Mouse (Mus musculus): ENCODE measurements at regions not wholly inside any gene's neighbourhood (a gene's known extent, or its start where the extent isn't known, plus 50 kb on each side); places are given as distances from the start of the nearest gene placed in this dataset.

GRCm38 (mm10) chr1:119152776-119153175, 99.4 kb upstream of the Gli2 start:
- Histone ChIP-seq H3K4me1 (ENCODE audit: control insufficient read depth, insufficient read depth, low read length) (no peaks in the 10 kb centered on the region), H3K36me3 (ENCODE audit: control insufficient read depth, insufficient read depth, low read length) (no peaks in the 10 kb centered on the region), H3K4me3 (ENCODE audit: low read depth, low read length) (no peak overlapping the region), H3K27me3 (replicated peaks; ENCODE audit: control insufficient read depth, insufficient read depth, low read length) (no peaks in the 10 kb centered on the region), H3K4me2 (ENCODE audit: low read length) (no peak overlapping the region), H3K9ac (ENCODE audit: low read length) (no peak overlapping the region), H3K9me3 (replicated peaks; ENCODE audit: control insufficient read depth, low read length) (no peaks in the 10 kb centered on the region), H3K27ac (ENCODE audit: low read depth, low read length) (no peak overlapping the region)
- no peak for ATAC-seq
- DNase-seq (ENCODE audit: low spot score): no peak
- WGBS: 91% methylated on average over 6 of the region's 6 CpGs

DNA sequence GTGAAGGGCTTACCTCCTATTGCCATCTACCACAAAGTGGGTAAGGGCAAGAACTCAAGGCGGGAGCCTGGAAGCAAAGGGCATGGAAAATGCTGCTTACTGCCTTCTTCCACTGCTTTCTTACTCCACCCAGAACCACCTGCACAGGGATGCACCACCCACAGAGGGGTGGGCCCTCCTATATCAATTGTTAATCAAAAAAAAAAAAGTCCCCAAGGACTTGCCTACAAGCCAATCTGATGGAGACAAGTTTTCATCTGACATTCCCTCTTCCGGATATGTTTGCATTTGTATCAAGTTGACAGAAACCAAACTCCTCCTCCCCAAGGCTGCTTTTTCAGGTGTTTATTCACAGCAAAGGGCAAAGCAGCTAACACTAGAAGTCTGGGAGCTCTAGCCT, 94.1 kb upstream of the Gli2 start:
- no peak overlapping the region for H3K4me2 ChIP-seq (ENCODE audit: low read length)
- no peak overlapping the region for H3K4me3 ChIP-seq (ENCODE audit: low read depth, low read length)
- H3K9me3 ChIP-seq (replicated peaks; ENCODE audit: control insufficient read depth, low read length): no peaks in the 10 kb centered on the region
- 94% methylated on average over 2 of the region's 2 CpGs for WGBS
- H3K36me3 ChIP-seq (ENCODE audit: control insufficient read depth, insufficient read depth, low read length): no peaks in the 10 kb centered on the region
- no peak overlapping the region for H3K9ac ChIP-seq (ENCODE audit: low read length)
- H3K27me3 ChIP-seq (replicated peaks; ENCODE audit: control insufficient read depth, insufficient read depth, low read length): no peaks in the 10 kb centered on the region
- DNase-seq (ENCODE audit: low spot score) (no peak), ATAC-seq (no peak)
- no peaks in the 10 kb centered on the region for H3K4me1 ChIP-seq (ENCODE audit: control insufficient read depth, insufficient read depth, low read length)
- no peak overlapping the region for H3K27ac ChIP-seq (ENCODE audit: low read depth, low read length)

DNA sequence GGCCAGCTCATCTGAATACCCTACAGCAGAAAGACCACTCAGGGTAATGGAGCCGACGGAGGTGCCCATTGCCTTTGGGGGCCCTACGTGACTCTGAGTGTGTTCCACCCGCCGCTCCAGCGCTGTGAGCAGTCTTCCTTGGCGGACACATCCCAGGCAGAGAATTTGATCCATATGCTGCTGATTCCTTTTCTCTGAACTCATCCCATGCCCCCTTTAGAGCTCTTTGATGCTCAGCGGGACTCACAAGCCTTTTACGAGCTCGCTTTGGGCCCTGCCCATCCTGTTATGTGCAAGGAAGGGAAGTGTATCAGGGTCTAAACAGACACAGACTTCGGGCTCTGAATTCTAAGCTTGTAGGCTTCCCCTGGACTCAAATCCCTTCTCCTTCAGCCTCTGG, 90.4 kb upstream of the Gli2 start:
- Histone ChIP-seq H3K36me3 (ENCODE audit: control insufficient read depth, insufficient read depth, low read length) (no peaks in the 10 kb centered on the region), H3K9me3 (replicated peaks; ENCODE audit: control insufficient read depth, low read length) (no peaks in the 10 kb centered on the region), H3K4me2 (ENCODE audit: low read length) (no peak overlapping the region), H3K9ac (ENCODE audit: low read length) (no peak overlapping the region), H3K4me1 (ENCODE audit: control insufficient read depth, insufficient read depth, low read length) (no peaks in the 10 kb centered on the region), H3K27me3 (replicated peaks; ENCODE audit: control insufficient read depth, insufficient read depth, low read length) (no peaks in the 10 kb centered on the region), H3K27ac (ENCODE audit: low read depth, low read length) (no peak overlapping the region), H3K4me3 (ENCODE audit: low read depth, low read length) (no peak overlapping the region)
- 65% methylated on average over 10 of the region's 11 CpGs for WGBS
- no peak for DNase-seq (ENCODE audit: low spot score)
- no peak for ATAC-seq

- ATAC-seq (no peak), DNase-seq (ENCODE audit: low spot score) (no peak)
- no peak overlapping the region for H3K27ac ChIP-seq (ENCODE audit: low read depth, low read length)
- H3K4me1 ChIP-seq (ENCODE audit: control insufficient read depth, insufficient read depth, low read length): no peaks in the 10 kb centered on the region
- H3K36me3 ChIP-seq (ENCODE audit: control insufficient read depth, insufficient read depth, low read length): no peaks in the 10 kb centered on the region
- H3K9me3 ChIP-seq (replicated peaks; ENCODE audit: control insufficient read depth, low read length): no peaks in the 10 kb centered on the region
- no peak overlapping the region for H3K4me2 ChIP-seq (ENCODE audit: low read length)
- 93% methylated on average over 3 of the region's 3 CpGs for WGBS
- no peaks in the 10 kb centered on the region for H3K27me3 ChIP-seq (replicated peaks; ENCODE audit: control insufficient read depth, insufficient read depth, low read length)
- H3K9ac ChIP-seq (ENCODE audit: low read length): no peak overlapping the region
- H3K4me3 ChIP-seq (ENCODE audit: low read depth, low read length): no peak overlapping the region
Measured at GRCm38 (mm10) chr1:119129039-119129438, 75.6 kb upstream of the Gli2 start.

- DNase-seq (ENCODE audit: low spot score) (no peak), ATAC-seq (no peak)
- Histone ChIP-seq H3K27ac (ENCODE audit: low read depth, low read length) (no peak overlapping the region), H3K9me3 (replicated peaks; ENCODE audit: control insufficient read depth, low read length) (no peaks in the 10 kb centered on the region), H3K4me1 (ENCODE audit: control insufficient read depth, insufficient read depth, low read length) (no peaks in the 10 kb centered on the region), H3K4me3 (ENCODE audit: low read depth, low read length) (no peak overlapping the region), H3K36me3 (ENCODE audit: control insufficient read depth, insufficient read depth, low read length) (no peaks in the 10 kb centered on the region), H3K4me2 (ENCODE audit: low read length) (no peak overlapping the region), H3K27me3 (replicated peaks; ENCODE audit: control insufficient read depth, insufficient read depth, low read length) (no peaks in the 10 kb centered on the region), H3K9ac (ENCODE audit: low read length) (no peak overlapping the region)
- 67% methylated on average over 6 of the region's 6 CpGs for WGBS
Measured at GRCm38 (mm10) chr1:119125561-119125960, 72.1 kb upstream of the Gli2 start.

DNA sequence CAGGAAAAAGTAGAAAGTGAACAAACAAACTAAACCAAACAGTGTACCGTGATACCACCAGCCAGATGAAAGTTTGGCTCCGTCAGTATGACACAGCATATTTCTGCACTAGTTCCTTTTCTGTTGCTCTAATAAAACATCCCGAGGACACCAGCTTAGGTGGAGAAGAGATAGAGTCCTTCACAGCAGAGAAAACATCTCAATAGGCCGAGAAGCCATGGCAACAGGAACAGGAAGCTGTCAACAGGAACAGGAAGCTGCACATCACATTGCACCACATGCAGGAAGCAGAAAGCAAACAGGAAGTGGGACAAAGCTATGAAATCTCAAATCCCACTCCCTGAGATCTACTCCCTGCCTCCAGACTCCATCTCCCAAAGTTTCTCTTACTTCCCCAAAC, 71.4 kb upstream of the Gli2 start:
- no peak overlapping the region for H3K9ac ChIP-seq (ENCODE audit: low read length)
- no peaks in the 10 kb centered on the region for H3K9me3 ChIP-seq (replicated peaks; ENCODE audit: control insufficient read depth, low read length)
- WGBS: 84% methylated on average over 4 of the region's 4 CpGs
- H3K36me3 ChIP-seq (ENCODE audit: control insufficient read depth, insufficient read depth, low read length): no peaks in the 10 kb centered on the region
- H3K27ac ChIP-seq (ENCODE audit: low read depth, low read length): no peak overlapping the region
- no peak overlapping the region for H3K4me2 ChIP-seq (ENCODE audit: low read length)
- no peak for ATAC-seq
- no peaks in the 10 kb centered on the region for H3K4me1 ChIP-seq (ENCODE audit: control insufficient read depth, insufficient read depth, low read length)
- no peak overlapping the region for H3K4me3 ChIP-seq (ENCODE audit: low read depth, low read length)
- DNase-seq (ENCODE audit: low spot score): no peak
- no peaks in the 10 kb centered on the region for H3K27me3 ChIP-seq (replicated peaks; ENCODE audit: control insufficient read depth, insufficient read depth, low read length)

DNA sequence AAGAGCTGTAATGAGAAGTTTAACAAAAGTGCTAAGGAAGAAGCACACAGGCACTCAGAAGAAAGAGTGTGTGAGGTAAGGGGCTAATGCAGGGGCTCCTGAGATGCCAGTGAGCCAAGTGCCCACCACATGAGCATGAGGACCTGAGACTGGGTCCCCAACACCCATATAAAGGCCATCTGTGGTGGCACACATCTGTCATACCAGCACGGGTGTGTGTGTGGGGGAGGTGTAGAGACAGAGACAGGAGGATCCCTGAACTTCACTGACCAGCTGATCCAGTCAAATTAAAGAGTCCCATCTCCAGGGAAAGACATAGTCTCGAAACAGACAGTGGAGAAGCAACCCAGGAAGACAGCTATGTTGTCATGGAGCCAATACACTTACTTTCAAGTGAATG, 70.6 kb upstream of the Gli2 start:
- H3K4me1 ChIP-seq (ENCODE audit: control insufficient read depth, insufficient read depth, low read length): no peaks in the 10 kb centered on the region
- no peak overlapping the region for H3K4me3 ChIP-seq (ENCODE audit: low read depth, low read length)
- no peak for ATAC-seq
- no peaks in the 10 kb centered on the region for H3K9me3 ChIP-seq (replicated peaks; ENCODE audit: control insufficient read depth, low read length)
- H3K27ac ChIP-seq (ENCODE audit: low read depth, low read length): no peak overlapping the region
- WGBS: 84% methylated on average over 2 of the region's 2 CpGs
- no peaks in the 10 kb centered on the region for H3K36me3 ChIP-seq (ENCODE audit: control insufficient read depth, insufficient read depth, low read length)
- H3K9ac ChIP-seq (ENCODE audit: low read length): no peak overlapping the region
- no peaks in the 10 kb centered on the region for H3K27me3 ChIP-seq (replicated peaks; ENCODE audit: control insufficient read depth, insufficient read depth, low read length)
- H3K4me2 ChIP-seq (ENCODE audit: low read length): no peak overlapping the region
- no peak for DNase-seq (ENCODE audit: low spot score)

DNA sequence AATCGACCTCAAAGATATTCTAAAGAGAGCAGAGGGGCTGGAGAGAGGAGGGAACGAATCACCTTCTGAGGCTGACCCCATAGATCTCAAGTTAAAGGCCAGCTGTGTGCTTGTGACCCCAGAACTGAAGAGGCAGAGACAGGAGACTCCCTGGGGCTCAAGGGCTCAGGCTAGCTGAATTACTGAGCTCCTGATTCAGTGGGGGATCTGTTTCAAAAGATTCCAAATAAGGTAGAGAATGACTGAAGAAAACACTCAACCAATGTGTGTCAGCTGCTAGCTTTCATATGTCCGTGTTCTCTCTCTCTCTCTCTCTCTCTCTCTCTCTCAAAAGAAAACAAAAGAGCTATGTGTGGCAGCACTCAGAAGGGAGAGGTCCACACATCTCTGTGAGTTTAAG, 70.0 kb upstream of the Gli2 start:
- Histone ChIP-seq H3K4me3 (ENCODE audit: low read depth, low read length) (no peak overlapping the region), H3K36me3 (ENCODE audit: control insufficient read depth, insufficient read depth, low read length) (no peaks in the 10 kb centered on the region), H3K9ac (ENCODE audit: low read length) (no peak overlapping the region), H3K4me2 (ENCODE audit: low read length) (no peak overlapping the region), H3K4me1 (ENCODE audit: control insufficient read depth, insufficient read depth, low read length) (no peaks in the 10 kb centered on the region), H3K9me3 (replicated peaks; ENCODE audit: control insufficient read depth, low read length) (no peaks in the 10 kb centered on the region), H3K27me3 (replicated peaks; ENCODE audit: control insufficient read depth, insufficient read depth, low read length) (no peaks in the 10 kb centered on the region), H3K27ac (ENCODE audit: low read depth, low read length) (no peak overlapping the region)
- no peak for DNase-seq (ENCODE audit: low spot score)
- 40% methylated on average over 3 of the region's 3 CpGs for WGBS
- ATAC-seq: no peak

DNA sequence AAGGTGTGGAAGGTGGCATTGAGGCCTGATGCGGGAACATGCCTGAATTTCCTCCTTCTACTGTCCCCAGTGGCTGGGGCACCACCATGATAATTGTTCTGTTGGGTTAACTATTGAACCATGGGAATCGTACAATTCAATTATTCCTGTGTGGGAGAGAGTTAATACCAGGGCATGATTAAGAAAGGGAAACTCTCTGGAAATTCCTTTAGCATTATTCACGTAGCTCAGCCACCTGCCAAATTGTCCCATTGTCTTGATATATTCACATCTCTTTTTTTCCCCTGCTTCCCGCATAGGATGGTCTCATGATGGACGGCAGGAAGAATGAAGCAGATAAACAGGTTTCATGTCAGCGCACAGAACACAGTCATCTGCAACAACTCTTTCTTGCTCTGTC, 69.6 kb upstream of the Gli2 start:
- 65% methylated on average over 6 of the region's 6 CpGs for WGBS
- no peak for DNase-seq (ENCODE audit: low spot score)
- no peak overlapping the region for H3K4me3 ChIP-seq (ENCODE audit: low read depth, low read length)
- H3K9ac ChIP-seq (ENCODE audit: low read length): no peak overlapping the region
- ATAC-seq: no peak
- H3K27ac ChIP-seq (ENCODE audit: low read depth, low read length): no peak overlapping the region
- H3K36me3 ChIP-seq (ENCODE audit: control insufficient read depth, insufficient read depth, low read length): no peaks in the 10 kb centered on the region
- no peaks in the 10 kb centered on the region for H3K27me3 ChIP-seq (replicated peaks; ENCODE audit: control insufficient read depth, insufficient read depth, low read length)
- H3K4me1 ChIP-seq (ENCODE audit: control insufficient read depth, insufficient read depth, low read length): no peaks in the 10 kb centered on the region
- H3K4me2 ChIP-seq (ENCODE audit: low read length): no peak overlapping the region
- H3K9me3 ChIP-seq (replicated peaks; ENCODE audit: control insufficient read depth, low read length): no peaks in the 10 kb centered on the region
